Mouse (Mus musculus) ES-Bruce4 (cell line): Measurements from ENCODE around the gene Tshr. TPM values are rescaled to one million over a fixed set of nuclear protein-coding genes. Genes with fewer than 3 reads are reported as not detected.
"Not testable (repeated sequence)": the region's sequence is repeated elsewhere in the genome, so short reads cannot be mapped to it uniquely, and the experiment has no call there.

ENCODE experiments used
- H3K27ac ChIP-seq: 2 replicates; pipeline ENCODE4 v1.5.1; 2012; ENCODE audit warnings: low read length, inconsistent platforms; ENCODE audit not compliant: insufficient read depth
- H3K27me3 ChIP-seq: 2 replicates; pipeline ENCODE4 v1.6.1; 2012; ENCODE audit warnings: mild to moderate bottlenecking, low read length, inconsistent platforms; ENCODE audit not compliant: control insufficient read depth, poor library complexity, insufficient read depth, severe bottlenecking
- H3K36me3 ChIP-seq: 2 replicates; pipeline ENCODE4 v1.6.1; 2012; ENCODE audit warnings: inconsistent platforms, mild to moderate bottlenecking, low read length, moderate library complexity; ENCODE audit not compliant: control insufficient read depth, poor library complexity, insufficient read depth, severe bottlenecking
- H3K4me1 ChIP-seq: one replicate; pipeline ENCODE4 v1.8.1; 2011; ENCODE audit warnings: low read length; ENCODE audit not compliant: control insufficient read depth, insufficient read depth
- H3K4me3 ChIP-seq: 2 replicates; pipeline ENCODE4 v1.5.1; 2011; ENCODE audit warnings: low read depth, mild to moderate bottlenecking, low read length
- H3K9ac ChIP-seq: 2 replicates; pipeline ENCODE4 v1.6.1; 2012; ENCODE audit warnings: low read depth, mild to moderate bottlenecking, inconsistent platforms; ENCODE audit not compliant: poor library complexity, severe bottlenecking
- H3K9me3 ChIP-seq: replicated peaks from 2 replicates; pipeline ENCODE4 v1.6.1; 2012; ENCODE audit warnings: mild to moderate bottlenecking, low read length, inconsistent platforms; ENCODE audit not compliant: control insufficient read depth, poor library complexity, insufficient read depth, severe bottlenecking
- CTCF ChIP-seq: IDR thresholded peaks from one replicate; pipeline ENCODE4 v1.8.1; 2011; ENCODE audit warnings: low read depth, low read length
- EP300 ChIP-seq: IDR thresholded peaks from 2 replicates; pipeline ENCODE4 v1.6.1; 2011; ENCODE audit warnings: low read depth, low read length; ENCODE audit not compliant: insufficient read depth
- POLR2A ChIP-seq: IDR thresholded peaks from one replicate; pipeline ENCODE4 v1.8.1; 2011; ENCODE audit warnings: low read length; ENCODE audit not compliant: insufficient read depth
- polyA plus RNA-seq: library from polyadenylated mRNA; stranded (reverse); fragments of >200 nt; gene quantifications from 2 replicates; pipeline ENCODE4 v1.2.4, GENCODE M21; 2011; ENCODE audit warnings: low read depth; ENCODE audit not compliant: missing spikeins, insufficient read depth, insufficient read length

Gene Tshr
- polyA plus RNA-seq, 1 experiment = not detected

DNA sequence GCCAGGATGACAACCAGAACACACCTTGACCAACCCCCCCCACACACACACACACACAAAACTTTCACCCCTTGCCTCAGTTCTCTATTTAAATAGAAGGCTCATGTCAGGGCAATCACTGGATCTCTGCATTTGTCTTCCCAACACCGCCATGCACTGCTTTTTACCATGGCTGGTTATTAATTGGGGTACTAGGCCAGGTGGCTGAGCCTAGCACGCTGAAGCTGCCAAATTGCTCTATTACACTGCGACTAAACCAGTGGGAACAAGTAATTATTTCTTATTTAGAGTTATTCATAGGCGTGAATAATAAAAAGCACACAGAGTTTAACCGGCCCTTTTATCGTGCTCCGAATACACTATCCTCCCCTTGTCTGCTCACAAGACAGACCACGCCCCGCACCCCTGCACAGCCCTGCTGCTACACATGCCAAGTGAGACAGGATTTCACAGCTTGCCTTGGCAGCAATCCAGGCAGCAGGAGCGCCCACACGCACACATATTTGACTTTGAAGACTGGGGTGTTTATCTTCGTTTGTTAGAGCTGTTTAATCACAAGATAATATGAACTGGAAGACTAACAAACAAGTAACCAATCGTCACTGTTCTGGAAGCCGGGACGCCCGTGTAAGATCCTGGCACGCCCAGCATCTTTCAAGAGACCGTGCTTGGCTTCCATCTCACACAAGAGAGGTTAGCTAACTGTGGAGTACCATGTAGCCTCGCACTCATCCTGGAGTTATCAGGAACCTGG, 167.6 kb downstream of the Tshr start:
- H3K9me3 ChIP-seq = peaks cover 4% of the 10 kb centered on the region; the same call in 1 of the 2 replicates
- H3K4me3 ChIP-seq = no peak overlapping the region
- no peak overlapping the region for H3K27ac ChIP-seq
- H3K36me3 ChIP-seq = peaks cover 6% of the 10 kb centered on the region
- TF ChIP-seq POLR2A (no peak), EP300 (no peak), CTCF (no peak)
- H3K9ac ChIP-seq = no peak overlapping the region
- no peaks in the 10 kb centered on the region for H3K4me1 ChIP-seq
- H3K27me3 ChIP-seq = no peaks in the 10 kb centered on the region

DNA sequence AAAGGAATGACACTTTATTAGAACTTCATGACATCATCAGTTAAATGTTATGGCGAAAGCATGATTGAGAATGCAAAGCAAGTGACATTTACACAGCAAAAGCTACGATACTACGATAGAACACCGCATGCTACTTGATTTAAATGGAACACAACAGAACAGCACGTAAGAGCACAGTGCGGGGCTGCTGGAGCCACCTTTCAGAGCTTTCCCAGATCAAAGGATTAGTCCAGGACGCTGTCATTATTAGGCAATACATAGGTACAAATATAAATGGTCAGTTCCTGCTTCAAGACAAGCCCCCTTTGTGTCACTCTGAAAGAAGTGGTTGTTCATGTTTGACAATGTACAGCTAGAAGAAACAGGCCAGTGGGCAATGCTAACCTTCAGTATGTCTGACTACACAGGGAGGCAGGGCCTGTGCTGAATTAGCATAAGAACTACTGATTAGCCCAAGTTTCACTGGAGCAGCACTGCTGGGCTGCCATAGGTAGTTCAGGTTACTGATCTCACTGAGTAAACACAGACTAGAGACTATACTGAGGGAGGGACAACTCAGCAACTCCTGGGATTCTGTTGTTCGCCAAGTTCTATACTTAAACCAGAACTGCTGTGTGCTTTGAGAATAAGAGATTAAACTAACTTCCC, 173.1 kb downstream of the Tshr start:
- peaks cover 14% of the 10 kb centered on the region for H3K36me3 ChIP-seq

DNA sequence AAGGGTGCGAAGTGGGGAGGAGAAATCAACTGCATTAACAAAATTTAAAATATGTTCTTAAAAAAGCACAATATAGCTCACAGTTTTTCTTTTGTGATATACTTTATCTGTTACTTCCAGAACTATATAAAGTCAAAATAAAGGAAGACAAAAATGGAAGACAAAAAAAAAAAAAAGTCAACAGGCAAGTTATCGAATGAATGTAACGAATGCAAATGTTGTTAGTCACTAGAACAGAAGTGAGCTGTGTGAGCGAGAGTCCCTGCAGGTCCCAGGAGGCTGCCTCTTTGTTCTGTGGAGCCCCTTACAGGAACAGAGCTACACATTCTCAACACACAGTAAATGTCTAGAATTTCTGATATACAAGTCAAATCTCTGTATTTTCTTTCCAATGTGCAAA, 173.8 kb downstream of the Tshr start:
- H3K27ac ChIP-seq, H3K9ac ChIP-seq, H3K4me3 ChIP-seq, H3K9me3 ChIP-seq, H3K27me3 ChIP-seq, H3K4me1 ChIP-seq: not testable (repeated sequence)
- H3K36me3 ChIP-seq = peaks cover 21% of the 10 kb centered on the region

More for the DNA sequence above, 173.1 kb downstream of the Tshr start:
- H3K27me3 ChIP-seq, H3K4me3 ChIP-seq, H3K4me1 ChIP-seq, H3K27ac ChIP-seq, H3K9ac ChIP-seq, H3K9me3 ChIP-seq: not testable (repeated sequence)

DNA sequence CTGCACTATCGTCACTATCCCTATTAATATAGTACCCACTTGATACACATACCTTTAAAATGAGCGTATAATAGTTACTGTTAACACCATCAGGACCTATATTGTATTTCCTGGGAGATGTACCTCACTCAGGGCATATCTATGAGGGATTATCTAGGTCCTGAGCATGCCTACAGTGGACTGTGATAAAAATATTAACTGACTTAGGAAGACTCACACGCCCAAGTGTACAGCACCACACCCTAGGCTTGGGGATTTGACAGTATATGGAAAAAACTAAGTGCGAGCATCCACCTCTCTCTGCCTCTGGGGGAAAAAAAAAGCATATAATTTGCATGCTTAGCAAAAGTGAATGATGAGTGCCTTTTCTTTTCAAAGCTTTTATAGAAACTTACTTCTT, 182.8 kb downstream of the Tshr start:
- TF ChIP-seq POLR2A (no peak), CTCF (no peak), EP300 (no peak)
- Histone ChIP-seq H3K4me3 (no peak overlapping the region), H3K9me3 (no peaks in the 10 kb centered on the region), H3K27ac (no peak overlapping the region), H3K27me3 (no peaks in the 10 kb centered on the region), H3K4me1 (no peaks in the 10 kb centered on the region), H3K9ac (no peak overlapping the region), H3K36me3 (peaks cover 50% of the 10 kb centered on the region)

DNA sequence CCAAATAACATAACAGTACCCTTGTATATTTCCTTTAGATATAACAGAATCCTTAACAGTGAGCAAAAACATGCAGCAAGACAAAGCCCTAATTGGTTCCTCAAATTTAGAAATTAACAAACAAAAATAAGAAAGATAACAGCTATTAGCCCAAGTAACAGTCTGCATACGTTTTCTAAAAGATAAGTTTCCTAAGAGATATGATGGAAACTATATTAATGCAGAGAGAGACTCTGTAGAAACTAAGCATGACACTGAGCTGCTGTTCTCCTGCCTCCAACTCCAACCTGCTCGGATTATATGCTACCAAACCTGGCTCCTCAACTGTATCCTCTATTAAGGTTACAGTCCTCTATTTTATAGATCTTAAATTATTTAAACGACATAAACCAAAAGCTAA, 184.9 kb downstream of the Tshr start:
- Histone ChIP-seq H3K27ac (no peak overlapping the region), H3K36me3 (peaks cover 48% of the 10 kb centered on the region), H3K4me1 (no peaks in the 10 kb centered on the region), H3K27me3 (no peaks in the 10 kb centered on the region), H3K9me3 (no peaks in the 10 kb centered on the region), H3K9ac (no peak overlapping the region), H3K4me3 (no peak overlapping the region)
- no peak for TF ChIP-seq EP300
- no peak for TF ChIP-seq CTCF
- no peak for TF ChIP-seq POLR2A

DNA sequence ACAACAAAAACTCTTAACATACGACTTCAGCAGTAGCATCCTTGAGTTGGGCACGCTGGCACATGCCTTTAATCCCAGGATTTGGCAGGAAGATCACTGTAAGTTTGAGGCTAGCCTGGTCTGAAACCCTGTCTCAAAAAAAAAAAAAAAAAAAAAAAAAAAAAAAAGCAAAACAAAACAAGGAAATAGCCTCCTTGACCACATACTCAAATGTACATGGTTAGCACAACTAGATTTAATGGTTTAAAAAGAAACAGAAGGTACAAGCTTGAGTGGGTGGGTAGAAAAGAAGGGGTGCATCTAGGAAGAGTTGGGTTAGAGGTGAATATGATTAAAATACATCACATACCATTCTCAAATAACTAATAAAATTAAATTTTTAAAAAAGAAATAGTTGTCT, 187.3 kb downstream of the Tshr start:
- H3K27ac ChIP-seq = no peak overlapping the region
- H3K36me3 ChIP-seq = peaks cover 53% of the 10 kb centered on the region
- H3K4me1 ChIP-seq = no peaks in the 10 kb centered on the region
- no peaks in the 10 kb centered on the region for H3K27me3 ChIP-seq
- H3K9me3 ChIP-seq = no peaks in the 10 kb centered on the region
- no peak overlapping the region for H3K4me3 ChIP-seq
- TF ChIP-seq POLR2A (no peak), CTCF (no peak), EP300 (no peak)
- no peak overlapping the region for H3K9ac ChIP-seq
